Mouse (Mus musculus) erythroblast, embryonic 14.5 days (primary cell): ENCODE data around the gene Krt79.

ENCODE experiments used
- GATA1 ChIP-seq: IDR thresholded peaks from 2 replicates; pipeline ENCODE4 v1.6.1; 2012; ENCODE audit warnings: low read length, inconsistent platforms, mixed read lengths
- TAL1 ChIP-seq: IDR thresholded peaks from 3 replicates; pipeline ENCODE4 v1.6.1; 2012; ENCODE audit warnings: low read length, inconsistent platforms, mixed read lengths

DNA sequence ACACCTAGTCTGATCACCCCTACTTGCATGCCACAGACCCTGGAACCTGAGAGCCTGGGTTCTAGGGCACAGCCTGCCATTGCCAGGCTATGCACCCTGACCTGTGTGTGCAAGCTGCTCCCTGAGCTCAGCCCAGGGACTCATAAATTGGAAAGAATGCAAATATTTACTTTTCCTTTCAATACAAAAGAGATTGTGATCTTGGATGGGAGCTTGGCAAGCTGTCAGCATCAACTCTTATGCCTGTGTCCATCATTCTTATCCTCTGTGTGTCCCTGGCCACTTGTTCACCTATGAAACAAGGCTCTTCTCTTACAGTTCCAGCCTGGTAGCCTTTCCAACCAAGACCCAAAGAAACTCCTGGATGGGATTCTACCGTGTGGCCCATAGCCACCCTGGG lies 15.1 kb downstream of the Krt79 start:
- TF ChIP-seq TAL1, result no peak
- TF ChIP-seq GATA1, result no peak
